Mouse (Mus musculus): ENCODE data around the gene AC140267.1. TPM values are rescaled to one million over a fixed set of nuclear protein-coding genes. Genes with fewer than 3 reads are reported as not detected.

The AC140267.1 gene
- polyA plus RNA-seq, 1 experiment from 2014 or later: 7.0 TPM

GRCm38 (mm10) chr15:80228071-80228800 lies 7.4 kb upstream of the AC140267.1 start:
- no peak overlapping the region for H3K27ac ChIP-seq
- no peak for ATAC-seq (ENCODE audit: insufficient number of reproducible peaks, insufficient read depth, low FRiP score, low TSS enrichment, low read depth)
- H3K9me3 ChIP-seq: no peaks in the 10 kb centered on the region
- H3K9ac ChIP-seq (replicated peaks): no peak overlapping the region
- no peak overlapping the region for H3K4me3 ChIP-seq (replicated peaks)
- no peaks in the 10 kb centered on the region for H3K36me3 ChIP-seq
- H3K4me2 ChIP-seq: no peak overlapping the region
- WGBS: 78% methylated on average over 17 of the region's 17 CpGs
- H3K27me3 ChIP-seq: no peaks in the 10 kb centered on the region
- H3K4me1 ChIP-seq (replicated peaks): peaks cover 3% of the 10 kb centered on the region

- H3K4me2 ChIP-seq: no peak overlapping the region
- no peak overlapping the region for H3K4me3 ChIP-seq (replicated peaks)
- 68% methylated on average over 2 of the region's 2 CpGs for WGBS
- no peaks in the 10 kb centered on the region for H3K27me3 ChIP-seq
- H3K4me1 ChIP-seq (replicated peaks): peaks cover 12% of the 10 kb centered on the region
- peaks cover 20% of the 10 kb centered on the region for H3K36me3 ChIP-seq
- no peak overlapping the region for H3K27ac ChIP-seq
- ATAC-seq (ENCODE audit: insufficient number of reproducible peaks, insufficient read depth, low FRiP score, low TSS enrichment, low read depth): no peak
- no peaks in the 10 kb centered on the region for H3K9me3 ChIP-seq
- no peak overlapping the region for H3K9ac ChIP-seq (replicated peaks)
These were observed 3.3 kb upstream of the AC140267.1 start for GRCm38 (mm10) chr15:80232331-80232730.

DNA sequence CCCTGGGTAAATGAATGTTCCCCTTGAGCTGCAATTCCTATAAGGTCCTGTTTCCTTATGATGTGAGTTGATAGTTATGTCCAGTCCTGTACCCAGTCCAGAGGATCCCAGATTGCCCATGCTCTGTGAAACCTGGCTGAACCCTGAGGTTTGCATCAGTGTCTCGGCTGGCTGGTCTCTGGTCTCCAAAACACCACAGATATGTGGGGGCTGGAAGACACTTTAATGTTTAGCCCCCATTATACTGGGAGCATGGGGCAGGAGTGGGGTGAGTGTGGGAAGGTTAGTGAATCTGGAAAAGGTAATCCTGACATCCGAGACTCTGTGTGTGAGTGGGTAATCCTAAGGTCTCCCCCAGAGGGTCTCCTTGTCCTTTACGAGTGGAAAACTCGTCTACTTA lies 2.6 kb upstream of the AC140267.1 start:
- H3K4me3 ChIP-seq (replicated peaks): peak overlapping the region; percentile 90; the same call in 1 of the 2 replicates
- H3K9ac ChIP-seq (replicated peaks): no peak overlapping the region; the same call in 1 of the 2 replicates
- peaks cover 25% of the 10 kb centered on the region for H3K36me3 ChIP-seq
- no peak overlapping the region; the same call in 1 of the 2 replicates for H3K4me2 ChIP-seq
- H3K4me1 ChIP-seq (replicated peaks): peaks cover 12% of the 10 kb centered on the region
- peak; percentile 18; the same call in 1 of the 2 replicates for ATAC-seq (ENCODE audit: insufficient number of reproducible peaks, insufficient read depth, low FRiP score, low TSS enrichment, low read depth)
- 59% methylated on average over 4 of the region's 4 CpGs for WGBS
- peak overlapping the region; percentile 83; the same call in 1 of the 2 replicates for H3K27ac ChIP-seq
- H3K27me3 ChIP-seq: no peaks in the 10 kb centered on the region
- no peaks in the 10 kb centered on the region for H3K9me3 ChIP-seq

DNA sequence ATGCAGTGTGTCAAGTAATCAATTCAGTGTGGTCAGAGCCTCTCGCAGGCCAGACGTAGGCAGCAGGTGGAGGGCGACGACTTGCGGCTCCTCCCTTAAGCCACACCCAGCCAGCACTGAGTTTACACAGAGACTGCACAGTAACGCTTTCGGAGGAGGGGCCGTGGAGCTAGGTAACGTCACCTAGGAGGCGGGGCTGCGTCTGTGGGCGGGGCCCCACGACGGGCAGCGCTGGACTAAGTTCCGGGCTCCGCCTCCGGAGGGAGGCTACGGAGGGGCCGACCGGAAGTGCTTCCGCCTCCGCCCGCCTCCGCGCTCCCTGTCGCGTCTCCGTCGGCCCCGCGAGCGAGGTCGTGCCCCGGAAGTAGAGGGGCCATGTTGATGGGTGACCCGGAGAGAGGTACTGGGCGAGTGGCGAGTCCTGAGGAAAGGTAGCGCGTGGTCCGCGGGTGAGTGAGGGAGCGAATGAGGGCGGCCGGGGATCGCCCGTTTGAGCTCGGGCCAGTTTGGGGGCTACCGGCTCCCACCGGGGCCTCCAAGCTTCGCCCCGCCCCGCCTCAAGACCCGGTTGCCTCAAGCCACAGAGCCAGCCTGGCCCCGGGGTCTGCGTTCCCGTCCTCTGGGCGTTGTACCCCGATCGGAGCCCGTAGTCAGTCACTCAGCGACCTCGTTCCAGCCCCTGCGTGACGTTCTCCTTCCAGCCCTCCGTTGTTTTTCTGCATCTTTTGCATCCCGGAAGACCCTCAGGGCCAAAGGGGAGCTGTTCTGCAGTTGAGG lies 1.7 kb upstream of the AC140267.1 start, which contains the start of gene Mief1:
Gene Mief1, plus strand, starts transcription at position 286 of the 777 bp plus-strand sequence.
- Histone ChIP-seq H3K27ac (peak within 1 kb of the TSS; percentile 83), H3K4me1 (replicated peaks) (peaks cover 12% of the 10 kb centered on the region), H3K36me3 (peaks cover 34% of the 10 kb centered on the region), H3K9me3 (no peaks in the 10 kb centered on the region), H3K9ac (replicated peaks) (peak within 1 kb of the TSS; percentile 82), H3K4me2 (peak within 1 kb of the TSS; percentile 91), H3K4me3 (replicated peaks) (peak within 1 kb of the TSS; percentile 90), H3K27me3 (no peaks in the 10 kb centered on the region)
- peak; percentile 95 for ATAC-seq (ENCODE audit: insufficient number of reproducible peaks, insufficient read depth, low FRiP score, low TSS enrichment, low read depth)
- WGBS: under 1% methylated on average over 65 of the region's 67 CpGs

GRCm38 (mm10) chr15:80248135-80248534 lies 12.5 kb downstream of the AC140267.1 start:
- peaks cover 78% of the 10 kb centered on the region for H3K36me3 ChIP-seq
- H3K9me3 ChIP-seq: no peaks in the 10 kb centered on the region
- H3K4me3 ChIP-seq (replicated peaks): no peak overlapping the region
- ATAC-seq (ENCODE audit: insufficient number of reproducible peaks, insufficient read depth, low FRiP score, low TSS enrichment, low read depth): no peak
- no peaks in the 10 kb centered on the region for H3K27me3 ChIP-seq
- H3K4me1 ChIP-seq (replicated peaks): peaks cover 15% of the 10 kb centered on the region
- WGBS: 96% methylated on average over 12 of the region's 12 CpGs
- H3K4me2 ChIP-seq: no peak overlapping the region
- no peak overlapping the region for H3K9ac ChIP-seq (replicated peaks)
- H3K27ac ChIP-seq: no peak overlapping the region

- Histone ChIP-seq H3K4me2 (no peak overlapping the region), H3K27ac (no peak overlapping the region), H3K27me3 (no peaks in the 10 kb centered on the region), H3K9ac (replicated peaks) (no peak overlapping the region), H3K4me1 (replicated peaks) (peaks cover 20% of the 10 kb centered on the region), H3K4me3 (replicated peaks) (no peak overlapping the region), H3K36me3 (peaks cover 73% of the 10 kb centered on the region), H3K9me3 (no peaks in the 10 kb centered on the region)
- ATAC-seq (ENCODE audit: insufficient number of reproducible peaks, insufficient read depth, low FRiP score, low TSS enrichment, low read depth): no peak
- 79% methylated on average over 1 of the region's 1 CpGs for WGBS
These were observed 13.0 kb downstream of the AC140267.1 start for GRCm38 (mm10) chr15:80248596-80248995.

DNA sequence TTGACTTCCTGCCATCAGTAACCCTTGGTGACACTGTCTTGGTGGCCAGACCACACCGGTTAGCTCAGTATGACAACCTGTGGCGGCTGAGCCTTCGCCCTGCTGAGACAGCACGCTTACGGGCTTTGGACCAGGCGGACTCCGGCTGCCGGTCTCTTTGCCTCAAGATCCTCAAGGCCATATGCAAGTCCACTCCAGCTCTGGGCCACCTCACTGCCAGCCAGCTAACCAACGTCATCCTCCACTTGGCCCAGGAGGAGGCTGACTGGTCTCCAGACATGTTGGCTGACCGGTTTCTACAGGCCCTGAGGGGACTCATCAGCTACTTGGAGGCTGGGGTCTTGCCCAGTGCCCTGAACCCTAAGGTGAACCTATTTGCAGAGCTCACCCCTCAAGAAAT lies 14.0 kb downstream of the AC140267.1 start:
- peaks cover 63% of the 10 kb centered on the region for H3K36me3 ChIP-seq
- H3K9ac ChIP-seq (replicated peaks): no peak overlapping the region
- no peak overlapping the region for H3K4me3 ChIP-seq (replicated peaks)
- H3K4me1 ChIP-seq (replicated peaks): peaks cover 30% of the 10 kb centered on the region
- H3K27me3 ChIP-seq: no peaks in the 10 kb centered on the region
- H3K9me3 ChIP-seq: no peaks in the 10 kb centered on the region
- ATAC-seq (ENCODE audit: insufficient number of reproducible peaks, insufficient read depth, low FRiP score, low TSS enrichment, low read depth): no peak
- WGBS: 90% methylated on average over 10 of the region's 10 CpGs
- H3K4me2 ChIP-seq: no peak overlapping the region
- no peak overlapping the region for H3K27ac ChIP-seq

DNA sequence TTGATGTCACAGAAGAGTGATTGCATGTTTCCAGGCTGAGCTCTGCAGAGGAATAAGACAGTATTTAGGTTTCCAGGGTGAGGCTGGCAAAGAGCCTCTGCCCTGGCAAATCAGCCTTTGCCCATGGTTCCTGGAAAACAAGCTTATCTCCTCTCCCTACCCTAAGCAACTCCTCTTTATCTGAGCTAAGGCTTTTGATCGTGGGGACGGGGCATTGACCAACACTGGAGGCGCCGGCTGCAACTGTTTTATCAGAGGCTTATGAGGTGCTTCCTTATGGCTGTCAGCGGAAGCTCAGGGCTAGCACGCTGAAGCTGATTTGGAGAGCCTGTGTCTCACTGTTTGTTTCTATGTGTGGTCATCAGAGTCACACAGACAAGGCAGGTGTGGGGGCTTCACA lies 15.0 kb downstream of the AC140267.1 start:
- H3K4me2 ChIP-seq: no peak overlapping the region
- H3K27ac ChIP-seq: no peak overlapping the region
- peaks cover 57% of the 10 kb centered on the region for H3K36me3 ChIP-seq
- no peak for ATAC-seq (ENCODE audit: insufficient number of reproducible peaks, insufficient read depth, low FRiP score, low TSS enrichment, low read depth)
- no peak overlapping the region for H3K9ac ChIP-seq (replicated peaks)
- no peak overlapping the region for H3K4me3 ChIP-seq (replicated peaks)
- WGBS: 84% methylated on average over 6 of the region's 6 CpGs
- no peaks in the 10 kb centered on the region for H3K27me3 ChIP-seq
- H3K4me1 ChIP-seq (replicated peaks): peaks cover 30% of the 10 kb centered on the region
- H3K9me3 ChIP-seq: no peaks in the 10 kb centered on the region

DNA sequence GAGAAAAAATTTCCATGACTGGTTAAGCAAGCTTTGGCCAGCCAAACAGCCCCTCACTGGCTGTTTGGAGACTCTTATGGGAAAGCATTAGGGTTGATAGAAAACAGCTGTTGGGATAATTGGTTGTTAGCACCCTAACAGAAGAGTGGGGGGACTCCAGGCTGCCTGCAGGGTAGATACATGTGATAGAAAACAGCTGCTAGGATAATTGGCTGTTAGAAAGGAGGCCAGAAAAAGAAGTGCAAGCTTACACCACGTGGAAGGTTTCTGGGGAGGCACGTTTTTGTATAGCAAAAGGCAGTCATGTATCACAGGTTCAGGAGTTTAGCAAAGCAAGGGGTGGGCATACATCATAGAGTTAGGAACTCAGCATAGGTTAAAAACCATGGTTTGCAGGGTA lies 17.9 kb downstream of the AC140267.1 start:
- H3K9me3 ChIP-seq: no peaks in the 10 kb centered on the region
- WGBS: 11% methylated on average over 2 of the region's 2 CpGs
- no peaks in the 10 kb centered on the region for H3K27me3 ChIP-seq
- H3K9ac ChIP-seq (replicated peaks): peak overlapping the region; percentile 40
- peak overlapping the region; percentile 93 for H3K27ac ChIP-seq
- peak overlapping the region; percentile 83 for H3K4me2 ChIP-seq
- ATAC-seq (ENCODE audit: insufficient number of reproducible peaks, insufficient read depth, low FRiP score, low TSS enrichment, low read depth): no peak
- H3K4me3 ChIP-seq (replicated peaks): 0 out of 2 replicates have a peak overlapping the region, but pooled peaks have one; percentile 100
- peaks cover 51% of the 10 kb centered on the region for H3K4me1 ChIP-seq (replicated peaks)
- H3K36me3 ChIP-seq: peaks cover 54% of the 10 kb centered on the region

GRCm38 (mm10) chr15:80254207-80254606 lies 18.6 kb downstream of the AC140267.1 start:
- WGBS: 33% methylated on average over 6 of the region's 6 CpGs
- H3K4me1 ChIP-seq (replicated peaks): peaks cover 54% of the 10 kb centered on the region

More at GRCm38 (mm10) chr15:80254207-80254606, 18.6 kb downstream of the AC140267.1 start:
- peak overlapping the region; percentile 100 for H3K4me3 ChIP-seq (replicated peaks)
- H3K4me2 ChIP-seq: peak overlapping the region; percentile 83
- H3K36me3 ChIP-seq: peaks cover 53% of the 10 kb centered on the region
- no peaks in the 10 kb centered on the region for H3K9me3 ChIP-seq
- peak overlapping the region; percentile 93 for H3K27ac ChIP-seq
- no peaks in the 10 kb centered on the region for H3K27me3 ChIP-seq
- no peak for ATAC-seq (ENCODE audit: insufficient number of reproducible peaks, insufficient read depth, low FRiP score, low TSS enrichment, low read depth)
- peak overlapping the region; percentile 63 for H3K9ac ChIP-seq (replicated peaks)

All from limb, embryonic 12.5 days (tissue).